Mouse (Mus musculus): ENCODE data around the gene Foxj1. TPM values are rescaled to one million over a fixed set of nuclear protein-coding genes. Genes with fewer than 3 reads are reported as not detected.
A peak's percentile ranks its signal among the peaks of the same experiment; 100 is the strongest.

Gene Foxj1
- total RNA-seq, 2 experiments from 2014 or later, result 6.6 to 9.3 TPM

GRCm38 (mm10) chr11:116347012-116347411 lies 11.8 kb upstream of the Foxj1 start:
- intact Hi-C loops (cut with DNase I), result no loop called here
- DNase-seq, result no peak

- intact Hi-C loops (cut with DNase I), result no loop called here
- DNase-seq, result peak; percentile 75
Measured at GRCm38 (mm10) chr11:116342069-116342791, 7.0 kb upstream of the Foxj1 start.

- no peak for DNase-seq
- intact Hi-C loops (cut with DNase I), result no loop called here
Measured at GRCm38 (mm10) chr11:116337531-116337930, 2.3 kb upstream of the Foxj1 start.

- intact Hi-C loops (cut with DNase I), result no loop called here
- no peak for DNase-seq
Measured at GRCm38 (mm10) chr11:116337000-116337399, 1.8 kb upstream of the Foxj1 start.

GRCm38 (mm10) chr11:116336393-116336792 lies 1.2 kb upstream of the Foxj1 start:
- intact Hi-C loops (cut with DNase I), result no loop called here
- peak; percentile 28 for DNase-seq

GRCm38 (mm10) chr11:116334417-116334782 lies 799 bp downstream of the Foxj1 start:
- intact Hi-C loops (cut with DNase I), result no loop called here
- DNase-seq, result no peak

DNA sequence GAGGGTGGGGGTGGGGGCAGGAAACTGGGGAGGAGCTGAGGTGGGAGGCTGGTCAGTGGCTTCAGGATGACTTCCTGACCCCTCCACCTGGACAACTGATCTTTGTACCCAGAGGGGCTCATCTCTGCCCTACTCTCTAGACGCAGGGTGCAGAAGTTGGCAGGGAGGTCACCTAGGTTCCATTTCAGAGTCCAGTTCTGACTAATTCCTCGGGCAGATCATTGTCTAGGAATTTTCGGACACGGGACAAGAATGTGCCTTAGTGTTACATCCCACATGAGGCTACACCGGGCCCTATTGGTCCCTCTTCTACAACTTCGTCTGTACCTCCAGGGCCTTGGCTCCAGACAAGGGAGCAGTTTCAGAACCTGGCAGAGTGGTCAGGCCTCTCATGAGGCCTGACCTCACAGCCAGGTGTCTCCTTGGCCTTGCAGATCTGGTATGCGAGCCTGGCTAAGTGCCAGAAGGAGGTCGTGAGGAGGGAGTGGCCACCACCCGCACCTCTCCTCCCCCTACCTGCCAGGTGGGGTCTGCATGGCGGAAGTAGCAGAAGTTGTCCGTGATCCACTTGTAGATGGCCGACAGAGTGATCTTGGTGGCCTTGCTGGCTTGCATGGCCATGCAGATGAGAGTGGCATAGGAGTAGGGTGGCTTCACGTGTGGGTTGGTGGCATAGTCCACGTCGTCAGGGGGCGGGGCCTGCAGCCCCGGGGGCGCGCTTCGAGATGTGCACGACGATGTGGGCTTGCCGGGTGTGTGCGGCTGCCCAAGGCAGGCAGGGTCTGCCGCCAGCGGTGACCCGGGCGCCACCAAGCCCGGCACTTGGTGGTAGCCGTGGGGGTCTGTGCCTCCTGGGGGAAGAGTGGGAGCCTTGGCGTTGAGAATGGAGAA lies 1.4 kb downstream of the Foxj1 start:
- intact Hi-C loops (cut with DNase I), result no loop called here
- DNase-seq, result no peak

DNA sequence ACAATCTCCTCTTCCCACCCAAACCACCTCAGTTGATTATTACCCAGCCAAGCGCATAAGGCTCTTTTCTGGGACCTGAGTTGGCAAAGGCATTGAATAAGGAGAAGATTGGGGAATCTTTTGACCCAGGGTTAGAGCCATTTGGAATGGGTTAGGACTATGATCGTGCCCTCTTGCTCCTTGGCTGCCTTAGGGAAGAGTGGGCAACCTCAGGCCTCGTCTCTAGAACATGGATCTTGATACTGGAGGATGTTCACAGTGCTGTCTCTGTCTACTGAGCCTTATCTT lies 2.3 kb downstream of the Foxj1 start:
- intact Hi-C loops (cut with DNase I), result no loop called here

DNA sequence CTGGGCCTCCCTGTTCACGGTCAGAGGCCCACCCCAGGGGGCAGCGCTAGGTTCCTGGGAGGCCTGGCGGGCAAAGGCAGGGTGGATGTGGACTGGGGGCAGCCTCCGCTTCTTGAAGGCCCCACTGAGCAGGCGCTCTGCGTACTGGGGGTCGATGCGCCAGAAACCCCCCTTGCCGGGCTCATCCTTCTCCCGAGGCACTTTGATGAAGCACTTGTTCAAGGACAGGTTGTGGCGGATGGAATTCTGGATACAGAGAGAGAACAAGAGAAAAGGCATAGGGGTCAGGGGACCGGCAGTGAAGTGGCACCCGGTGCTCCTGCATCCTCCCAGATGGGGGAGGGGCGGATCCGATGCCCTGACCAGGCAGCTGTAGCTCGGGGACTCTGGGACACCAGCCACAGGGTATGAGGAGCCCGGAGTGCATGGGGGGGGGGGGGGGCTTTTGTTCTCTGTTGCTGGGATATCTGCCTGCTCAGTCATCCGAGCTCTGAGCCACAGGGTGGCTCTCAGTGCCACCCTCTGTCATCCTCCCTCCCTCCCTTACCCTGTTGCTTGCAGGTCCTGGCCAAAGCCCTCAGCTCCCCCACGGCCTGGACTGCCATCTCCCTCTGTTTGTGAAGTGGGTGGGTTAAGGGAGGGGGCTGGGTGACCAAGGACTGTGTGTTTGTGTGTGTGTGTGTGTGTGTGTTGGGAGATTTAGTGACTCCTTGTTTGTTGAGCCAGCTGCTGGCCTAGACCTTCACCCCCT lies 2.8 kb downstream of the Foxj1 start:
- intact Hi-C loops (cut with DNase I), result no loop called here
- DNase-seq, result peak; percentile 72

More for the DNA sequence above, 2.3 kb downstream of the Foxj1 start:
- DNase-seq, result no peak

DNA sequence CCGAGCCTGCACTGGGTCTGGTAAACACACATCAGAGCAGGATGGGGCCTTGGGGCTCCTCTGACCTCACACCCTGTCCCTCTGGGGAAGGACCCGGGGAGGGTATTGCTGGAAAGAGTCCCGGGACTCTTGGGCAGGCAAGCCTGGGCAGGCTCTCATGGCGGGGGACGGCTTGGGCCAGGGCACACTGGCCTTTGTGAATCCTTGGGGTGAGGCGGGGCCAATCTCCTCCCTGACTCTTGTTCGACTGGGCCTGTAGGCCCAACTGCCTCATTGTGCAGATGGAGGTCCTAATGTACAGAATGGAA lies 5.0 kb downstream of the Foxj1 start:
- DNase-seq, result peak; percentile 38
- intact Hi-C loops (cut with DNase I), result no loop called here

GRCm38 (mm10) chr11:116329314-116330210 lies 5.6 kb downstream of the Foxj1 start:
- intact Hi-C loops (cut with DNase I), result no loop called here
- peak; percentile 90 for DNase-seq

DNA sequence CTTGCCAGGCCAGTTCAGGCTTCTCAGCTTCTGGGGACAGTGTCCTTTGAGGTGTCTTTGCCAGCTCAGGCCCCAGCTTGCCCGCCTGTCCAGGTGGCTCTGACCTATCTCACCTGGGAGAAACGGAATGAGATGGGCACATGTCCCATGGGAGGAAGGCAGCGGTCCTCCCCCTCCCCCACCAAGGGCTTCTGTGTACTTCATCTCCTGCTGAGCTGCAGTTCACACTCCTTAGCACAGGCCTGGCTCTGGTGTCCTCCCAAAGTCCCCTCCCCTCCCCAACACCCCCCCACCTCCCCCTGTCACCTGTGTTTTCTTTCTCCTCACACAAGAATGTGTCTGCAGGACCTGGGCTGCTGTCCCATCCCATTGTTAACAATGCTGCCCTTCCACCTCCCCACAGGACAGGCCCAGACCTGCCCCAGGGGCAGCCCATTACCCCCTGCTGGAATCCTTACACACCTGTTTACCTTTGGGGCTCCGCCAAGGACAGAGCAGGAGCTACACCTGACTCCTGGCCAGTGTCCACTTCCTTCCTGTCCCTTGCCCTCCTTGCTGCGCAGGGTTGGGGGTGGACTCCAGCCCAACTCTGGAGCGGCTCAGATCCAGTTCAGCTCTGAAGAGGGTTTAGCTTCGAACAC lies 8.1 kb downstream of the Foxj1 start:
- intact Hi-C loops (cut with DNase I), result no loop called here
- DNase-seq, result no peak

DNA sequence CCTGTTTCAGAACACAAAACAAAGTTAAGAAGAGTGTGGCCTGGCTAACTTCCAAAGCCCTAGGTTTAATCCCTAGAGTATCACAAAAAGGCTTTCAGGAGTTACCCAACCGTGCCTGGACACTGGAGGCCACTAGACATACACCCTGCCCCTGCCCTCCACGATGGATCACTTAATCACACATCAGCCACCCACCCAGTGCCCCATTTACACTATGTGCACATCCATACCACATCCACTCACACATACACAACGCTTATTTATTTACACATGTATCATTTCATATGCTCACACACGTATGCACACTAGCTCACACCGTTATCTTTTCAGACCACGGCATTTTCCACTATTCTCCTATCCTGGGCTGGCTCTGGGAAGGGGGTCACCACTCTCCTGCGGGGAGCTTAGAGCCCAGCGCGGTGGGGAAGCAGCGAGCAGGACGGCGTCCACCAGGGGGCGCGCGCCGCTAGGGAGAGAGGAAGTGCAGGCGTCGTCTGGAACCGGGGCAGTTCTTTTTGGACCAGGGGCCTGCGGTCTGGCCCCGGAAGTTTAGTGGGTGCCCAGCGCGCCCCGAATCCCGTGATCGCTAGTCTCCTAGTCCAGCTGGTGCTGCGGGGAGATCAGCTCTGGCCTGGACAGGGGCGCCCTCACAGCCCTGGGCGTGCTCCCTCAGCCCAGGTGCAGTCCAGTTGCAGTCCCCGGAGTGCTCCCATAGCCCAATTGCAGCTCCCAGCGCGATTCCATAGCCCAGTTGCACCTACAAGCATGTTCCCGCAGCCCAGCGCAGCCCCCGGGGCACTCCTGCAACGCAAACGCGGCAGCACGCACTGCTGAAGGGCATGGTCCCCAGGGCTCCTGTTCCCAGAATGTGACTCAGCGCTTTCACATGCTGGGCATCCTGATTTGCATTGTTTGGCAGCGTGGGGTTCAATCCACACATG lies 16.2 kb downstream of the Foxj1 start:
- peak; percentile 91 for DNase-seq
- intact Hi-C loops (cut with DNase I), result loop anchor here (2.0 to 10.0 kb wide), 2 partner anchors 128 to 306 kb away; partner anchors contain the start of gene Rhbdf2

DNA sequence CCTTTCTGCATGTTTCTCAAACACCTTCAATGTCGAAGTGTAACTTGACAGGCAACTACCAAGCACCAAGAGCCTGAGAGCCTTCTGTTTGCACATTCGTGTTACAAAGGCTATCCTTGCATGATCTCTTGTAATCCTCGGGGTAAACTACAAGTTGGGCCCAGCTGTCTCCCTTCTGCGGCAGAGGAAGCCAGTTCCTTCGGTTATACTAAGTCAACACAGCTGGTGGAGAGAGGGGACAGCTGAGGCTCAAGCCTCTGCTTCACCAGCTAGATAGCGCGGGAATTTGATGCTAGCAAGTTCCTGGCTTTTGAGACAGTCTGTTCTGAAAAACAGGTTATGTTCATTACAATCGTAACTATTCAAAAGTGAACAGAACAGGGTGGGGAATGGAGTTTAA lies 22.8 kb downstream of the Foxj1 start:
- no peak for DNase-seq
- intact Hi-C loops (cut with DNase I), result loop anchor here (10.0 kb wide), 1 partner anchor 312 kb away; the partner anchor contains the start of gene Rhbdf2

DNA sequence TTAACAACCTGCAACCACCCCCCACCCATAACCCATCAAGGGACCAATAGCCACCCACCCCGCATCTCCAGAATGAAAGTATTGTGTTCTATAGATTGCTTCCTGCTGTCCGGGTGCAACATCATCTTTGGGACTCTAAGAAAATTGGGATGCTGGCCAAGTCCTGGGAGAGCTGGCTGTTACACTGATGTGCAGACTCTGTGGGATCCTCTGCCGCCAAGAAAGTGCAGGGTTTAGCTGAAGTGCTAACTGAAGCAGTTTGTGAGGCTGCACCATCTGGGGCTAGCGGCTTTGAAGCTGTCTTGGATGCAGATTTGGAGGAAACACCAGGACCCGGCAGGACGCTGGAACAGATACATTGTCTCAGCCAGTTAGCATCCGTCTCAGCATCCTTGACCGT lies 24.0 kb downstream of the Foxj1 start:
- intact Hi-C loops (cut with DNase I), result loop anchor here (10.0 kb wide), 1 partner anchor 314 kb away; the partner anchor contains the start of gene Rhbdf2
- peak; percentile 54 for DNase-seq

DNA sequence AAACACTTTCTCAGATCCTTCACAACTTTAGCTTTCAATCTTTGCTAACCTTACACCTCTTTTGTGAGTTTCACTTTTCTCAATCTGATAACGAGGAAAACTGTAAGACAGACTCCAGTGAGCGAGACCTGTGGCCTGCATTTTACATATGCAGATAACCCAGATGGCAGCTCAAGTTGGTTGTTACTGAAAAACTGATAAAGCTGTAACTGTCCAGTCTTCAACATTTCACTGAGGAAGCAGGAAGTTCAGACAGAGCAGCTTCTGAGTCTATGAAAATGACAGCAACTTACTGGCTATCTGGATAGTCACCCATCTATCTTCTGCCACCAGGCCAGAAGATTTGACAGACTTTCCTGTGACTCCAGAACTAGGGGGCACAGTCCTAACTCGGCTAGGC lies 25.6 kb downstream of the Foxj1 start:
- DNase-seq, result no peak
- intact Hi-C loops (cut with DNase I), result no loop called here

- no peak for DNase-seq
- intact Hi-C loops (cut with DNase I), result no loop called here
Measured at GRCm38 (mm10) chr11:116307762-116308531, 27.3 kb downstream of the Foxj1 start.

All from left cerebral cortex, postnatal 4 days (tissue).